Mouse (Mus musculus): ENCODE data around the gene Cdc42ep4. TPM values are rescaled to one million over a fixed set of nuclear protein-coding genes. Genes with fewer than 3 reads are reported as not detected.

Gene Cdc42ep4
- polyA plus RNA-seq, 1 experiment from 2014 or later = 119 TPM

DNA sequence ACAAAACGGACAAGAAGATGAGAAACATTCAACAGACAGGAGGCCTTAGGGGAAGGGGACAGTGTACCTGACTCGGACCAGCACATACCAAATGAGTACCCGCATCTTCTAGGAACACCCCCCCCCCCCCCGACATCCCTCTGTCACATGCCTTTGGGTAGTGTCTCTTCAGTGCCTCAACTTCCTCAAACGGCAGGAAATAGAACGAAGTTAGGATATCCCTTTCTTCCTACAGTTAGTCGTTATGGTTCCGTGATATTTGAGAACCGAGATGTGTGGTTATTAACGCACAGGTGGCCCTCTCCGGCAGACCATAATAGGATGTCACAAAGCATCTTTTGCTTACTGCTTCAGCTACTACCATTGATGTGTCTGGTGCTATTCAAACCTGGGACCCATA is 35.3 kb upstream of the Cdc42ep4 start:
- Histone ChIP-seq H3K36me3 (no peaks in the 10 kb centered on the region), H3K9me3 (no peaks in the 10 kb centered on the region), H3K4me1 (peaks cover 69% of the 10 kb centered on the region), H3K27ac (peak overlapping the region; percentile 99), H3K4me3 (no peak overlapping the region), H3K27me3 (no peaks in the 10 kb centered on the region), H3K9ac (no peak overlapping the region), H3K4me2 (no peak overlapping the region)
- 75% methylated on average over 11 of the region's 11 CpGs for WGBS
- ATAC-seq (ENCODE audit: insufficient number of reproducible peaks, insufficient read depth, low FRiP score, low TSS enrichment, low read depth) = no peak

DNA sequence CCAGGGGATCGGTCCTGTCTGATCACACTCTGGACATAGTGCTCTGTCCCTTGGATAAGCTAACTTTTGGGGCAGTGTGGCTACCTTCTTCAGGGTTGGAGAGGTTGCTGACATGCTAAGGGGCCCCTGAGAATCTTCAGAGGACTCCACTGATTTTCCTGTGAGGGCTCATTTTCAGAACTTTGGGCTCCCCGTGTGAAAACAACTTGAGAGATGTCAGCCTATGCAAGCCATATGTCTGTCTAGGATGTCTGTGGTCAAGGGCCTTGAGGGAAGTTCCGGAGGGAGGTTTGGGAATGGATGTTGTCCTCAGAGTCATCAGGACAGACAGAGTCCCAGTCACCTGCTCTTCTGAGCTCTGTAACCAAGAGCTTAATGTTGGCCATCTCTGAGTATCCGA is 34.7 kb upstream of the Cdc42ep4 start:
- Histone ChIP-seq H3K9ac (peak overlapping the region; percentile 71), H3K36me3 (no peaks in the 10 kb centered on the region), H3K27me3 (no peaks in the 10 kb centered on the region), H3K9me3 (no peaks in the 10 kb centered on the region), H3K4me1 (peaks cover 67% of the 10 kb centered on the region), H3K4me2 (peak overlapping the region; percentile 65), H3K4me3 (peak overlapping the region; percentile 37), H3K27ac (peak overlapping the region; percentile 99)
- WGBS = 48% methylated on average over 4 of the region's 4 CpGs
- ATAC-seq (ENCODE audit: insufficient number of reproducible peaks, insufficient read depth, low FRiP score, low TSS enrichment, low read depth) = no peak

DNA sequence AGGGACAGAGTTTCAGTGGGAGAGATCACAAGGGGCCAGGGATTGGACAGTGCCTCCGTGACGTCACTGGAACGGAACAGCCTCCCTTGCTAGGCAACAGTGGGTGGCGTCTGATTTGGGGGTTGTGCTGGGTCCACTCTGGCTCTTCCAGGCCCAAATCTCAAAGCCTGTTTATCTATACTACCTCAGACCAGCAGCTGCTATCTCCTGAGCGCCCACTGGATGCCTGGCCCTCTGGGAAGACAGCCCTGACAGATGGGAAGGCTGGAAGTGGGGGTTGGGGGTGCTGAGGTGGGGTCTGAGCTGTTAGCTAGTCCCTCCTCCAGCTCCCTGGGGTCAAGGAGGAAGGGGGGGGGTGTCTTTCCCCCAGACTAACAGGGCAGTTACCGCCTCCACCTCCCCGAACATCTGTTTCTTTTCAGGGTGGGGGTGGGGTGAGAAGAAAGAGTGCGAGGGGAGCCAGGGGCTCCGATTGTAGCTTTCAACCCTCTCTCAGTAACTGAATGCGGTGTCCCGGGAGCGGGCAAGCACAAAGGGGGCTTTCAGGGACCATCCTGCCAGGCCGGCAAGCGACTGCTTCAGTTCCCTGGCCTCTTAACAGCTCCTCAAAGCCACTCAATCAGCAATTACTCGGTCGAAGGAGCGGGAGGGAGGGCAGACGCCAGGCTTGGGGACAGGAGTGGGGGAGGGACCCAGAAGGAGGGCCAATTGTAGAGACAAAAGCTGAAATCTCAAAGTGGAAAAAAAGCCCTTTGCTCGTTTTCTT is 33.9 kb upstream of the Cdc42ep4 start:
- Histone ChIP-seq H3K4me3 (peak overlapping the region; percentile 37), H3K4me2 (peak overlapping the region; percentile 65), H3K36me3 (no peaks in the 10 kb centered on the region), H3K27ac (peak overlapping the region; percentile 99), H3K27me3 (no peaks in the 10 kb centered on the region), H3K4me1 (peaks cover 60% of the 10 kb centered on the region), H3K9me3 (no peaks in the 10 kb centered on the region), H3K9ac (peak overlapping the region; percentile 71)
- ATAC-seq (ENCODE audit: insufficient number of reproducible peaks, insufficient read depth, low FRiP score, low TSS enrichment, low read depth) = peak; percentile 86
- 1% methylated on average over 19 of the region's 19 CpGs for WGBS

DNA sequence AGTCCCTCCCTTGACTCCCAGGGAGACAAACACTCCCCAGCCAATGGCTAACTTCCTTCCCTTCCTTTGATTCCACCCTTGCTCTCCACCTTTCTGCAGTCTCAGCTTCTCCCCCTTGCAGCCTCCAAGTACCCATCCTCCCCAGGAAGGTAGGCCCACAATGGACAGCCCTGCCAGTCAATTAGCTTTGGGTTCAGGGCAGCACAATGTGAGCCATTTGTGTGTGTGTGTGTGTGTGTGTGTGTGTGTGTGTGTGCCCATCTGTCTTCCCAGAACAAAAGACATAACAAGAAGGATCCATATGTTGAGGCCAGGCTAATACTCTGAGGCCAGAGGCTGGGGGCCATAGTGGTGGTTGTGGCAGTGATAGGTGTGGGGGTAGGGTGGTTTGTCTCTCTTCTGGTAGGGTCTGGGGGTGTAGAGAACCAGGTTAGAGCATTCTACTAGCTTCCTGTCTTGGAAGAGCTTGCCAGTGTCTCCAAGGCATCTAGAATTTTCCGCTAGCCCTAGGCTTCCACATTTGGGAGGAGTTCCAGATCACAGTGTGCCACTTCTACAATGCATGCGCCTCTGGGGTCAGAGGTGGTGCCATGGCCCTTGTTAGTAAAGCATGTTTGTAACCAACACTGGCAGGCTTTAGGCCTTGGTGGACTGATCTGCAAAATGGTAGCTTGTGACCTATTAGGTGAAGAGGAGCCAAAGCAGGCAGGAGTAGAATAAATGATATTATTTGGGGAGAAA is 33.1 kb upstream of the Cdc42ep4 start:
- ATAC-seq (ENCODE audit: insufficient number of reproducible peaks, insufficient read depth, low FRiP score, low TSS enrichment, low read depth) = no peak
- peaks cover 67% of the 10 kb centered on the region for H3K4me1 ChIP-seq

DNA sequence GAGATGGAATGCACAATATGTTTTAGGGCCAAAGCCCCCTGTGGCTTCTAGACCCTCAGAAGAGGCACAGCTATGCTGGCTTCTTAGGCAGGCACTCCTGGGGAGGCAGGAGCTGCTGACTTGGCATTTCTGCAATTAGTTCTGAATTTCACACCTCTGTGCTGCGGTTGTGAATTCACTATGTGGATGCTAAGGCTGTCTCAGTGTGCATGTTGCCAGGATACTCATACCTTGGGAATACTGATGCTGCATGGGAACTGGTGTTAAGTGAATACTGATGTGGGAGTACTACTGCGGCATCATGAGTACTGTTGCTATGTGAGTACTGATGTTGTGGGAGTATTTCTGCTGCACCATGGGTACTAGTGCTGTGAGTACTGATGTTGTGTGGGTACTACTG is 30.8 kb upstream of the Cdc42ep4 start:
- H3K36me3 ChIP-seq = no peaks in the 10 kb centered on the region
- no peaks in the 10 kb centered on the region for H3K9me3 ChIP-seq
- H3K4me1 ChIP-seq = peaks cover 69% of the 10 kb centered on the region
- ATAC-seq (ENCODE audit: insufficient number of reproducible peaks, insufficient read depth, low FRiP score, low TSS enrichment, low read depth) = no peak
- peak overlapping the region; percentile 81 for H3K27ac ChIP-seq
- no peak overlapping the region for H3K4me3 ChIP-seq
- no peak overlapping the region for H3K9ac ChIP-seq
- no peak overlapping the region for H3K4me2 ChIP-seq
- no peaks in the 10 kb centered on the region for H3K27me3 ChIP-seq
- WGBS = 84% methylated on average over 2 of the region's 2 CpGs

More for the DNA sequence above, 33.1 kb upstream of the Cdc42ep4 start:
- no peaks in the 10 kb centered on the region for H3K36me3 ChIP-seq
- no peak overlapping the region; the same call in 1 of the 2 replicates for H3K9ac ChIP-seq
- peak overlapping the region; percentile 65 for H3K4me2 ChIP-seq
- no peaks in the 10 kb centered on the region for H3K9me3 ChIP-seq
- H3K27me3 ChIP-seq = no peaks in the 10 kb centered on the region
- peak overlapping the region; percentile 99 for H3K27ac ChIP-seq
- WGBS = 44% methylated on average over 2 of the region's 2 CpGs
- 0 out of 2 replicates have a peak overlapping the region, but pooled peaks have one; percentile 37 for H3K4me3 ChIP-seq

DNA sequence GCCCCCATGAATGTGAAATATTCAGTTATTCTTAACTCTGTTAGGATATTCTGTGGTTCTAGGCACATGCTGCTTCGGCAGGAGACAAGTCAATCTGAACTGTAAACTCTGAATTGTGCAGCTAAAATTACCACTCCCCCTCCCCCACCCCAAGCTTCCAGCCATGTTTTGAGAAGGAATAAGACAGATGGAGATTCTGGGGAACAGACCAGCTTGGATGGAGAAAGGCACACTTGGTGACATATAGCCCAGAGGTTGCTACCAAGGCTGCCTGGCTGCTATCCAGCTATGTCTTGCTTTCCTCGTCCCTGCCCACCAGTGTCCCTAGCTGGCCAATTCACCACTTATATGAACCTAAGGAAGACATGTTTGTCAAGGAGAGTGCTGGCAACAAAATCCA is 30.3 kb upstream of the Cdc42ep4 start:
- H3K4me1 ChIP-seq = peaks cover 69% of the 10 kb centered on the region
- no peak for ATAC-seq (ENCODE audit: insufficient number of reproducible peaks, insufficient read depth, low FRiP score, low TSS enrichment, low read depth)
- H3K4me3 ChIP-seq = no peak overlapping the region
- no peak overlapping the region for H3K4me2 ChIP-seq
- no peaks in the 10 kb centered on the region for H3K36me3 ChIP-seq
- H3K27me3 ChIP-seq = no peaks in the 10 kb centered on the region
- H3K9me3 ChIP-seq = no peaks in the 10 kb centered on the region
- no peak overlapping the region; the same call in 1 of the 2 replicates for H3K9ac ChIP-seq
- 25% methylated on average over 2 of the region's 2 CpGs for WGBS
- peak overlapping the region; percentile 81 for H3K27ac ChIP-seq

DNA sequence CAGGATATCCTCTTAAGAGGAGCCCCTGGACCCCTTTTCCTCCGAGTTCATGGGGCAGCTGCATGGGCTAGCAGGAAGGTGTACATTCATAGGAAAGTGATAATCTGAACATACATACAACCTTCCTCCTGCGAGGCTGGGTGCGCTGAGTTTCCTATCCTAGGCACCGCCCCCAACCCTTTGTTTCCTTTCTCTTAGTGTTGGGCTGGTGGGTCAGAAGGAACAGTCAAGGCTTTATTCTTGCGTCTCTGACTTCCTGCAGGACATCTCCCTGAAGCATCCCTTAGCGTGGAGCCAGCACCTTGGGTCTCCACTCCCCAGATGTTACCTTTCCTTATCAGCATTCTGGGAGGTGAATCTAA is 28.0 kb upstream of the Cdc42ep4 start:
- no peak for ATAC-seq (ENCODE audit: insufficient number of reproducible peaks, insufficient read depth, low FRiP score, low TSS enrichment, low read depth)
- 17% methylated on average over 6 of the region's 6 CpGs for WGBS
- H3K9me3 ChIP-seq = no peaks in the 10 kb centered on the region
- no peaks in the 10 kb centered on the region for H3K36me3 ChIP-seq
- no peak overlapping the region for H3K4me3 ChIP-seq
- H3K27ac ChIP-seq = no peak overlapping the region
- H3K27me3 ChIP-seq = no peaks in the 10 kb centered on the region
- 0 out of 2 replicates have a peak overlapping the region, but pooled peaks have one; percentile 2 for H3K4me2 ChIP-seq
- no peak overlapping the region for H3K9ac ChIP-seq
- H3K4me1 ChIP-seq = peaks cover 49% of the 10 kb centered on the region

DNA sequence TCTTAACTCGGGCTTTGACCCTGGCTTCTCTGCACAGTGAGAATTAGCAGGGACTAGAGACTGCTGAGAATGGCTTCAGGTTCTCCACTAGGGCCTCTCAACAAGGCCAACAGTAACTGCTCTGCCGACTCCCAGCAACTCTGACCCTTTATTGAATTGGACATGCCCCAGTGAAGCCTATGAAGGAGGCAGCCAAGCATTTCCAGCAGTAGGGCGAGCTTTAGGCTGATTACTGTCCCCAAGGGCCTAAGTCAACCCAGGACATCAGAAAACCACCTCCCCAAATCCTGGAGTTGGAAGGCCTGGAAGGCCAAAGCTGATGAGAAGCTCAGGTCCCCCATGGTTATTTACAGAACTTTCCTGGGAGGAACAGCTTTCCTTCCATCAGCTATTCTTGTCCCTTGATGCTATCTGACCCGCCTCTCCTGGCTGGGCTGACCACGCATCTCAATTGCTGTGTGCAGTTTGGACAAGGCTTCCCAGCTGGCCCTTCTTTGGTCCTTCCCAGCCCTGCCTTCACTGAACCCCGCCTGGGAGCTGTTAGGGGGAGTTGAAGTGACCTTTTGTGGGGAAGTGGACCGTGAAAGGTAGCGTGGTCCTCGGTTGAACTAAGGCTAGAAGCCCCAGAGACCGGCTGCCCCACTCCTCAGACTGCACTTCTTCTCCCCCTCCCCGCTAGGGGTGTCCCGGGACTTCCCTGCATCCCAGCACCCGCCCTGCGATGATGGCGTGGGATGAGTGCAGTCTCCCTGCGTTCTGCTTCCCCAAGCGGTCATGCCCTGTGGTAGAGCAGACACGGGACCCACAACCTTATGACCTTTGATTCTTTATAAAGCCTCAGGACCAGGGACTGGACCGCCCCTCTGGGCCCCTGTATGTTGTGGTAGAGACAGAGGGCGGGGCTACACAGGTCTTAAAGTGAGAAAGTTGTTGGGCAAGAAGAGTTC is 27.3 kb upstream of the Cdc42ep4 start:
- no peak for ATAC-seq (ENCODE audit: insufficient number of reproducible peaks, insufficient read depth, low FRiP score, low TSS enrichment, low read depth)
- WGBS = 26% methylated on average over 20 of the region's 20 CpGs
- H3K36me3 ChIP-seq = no peaks in the 10 kb centered on the region
- no peak overlapping the region for H3K27ac ChIP-seq
- H3K4me2 ChIP-seq = 0 out of 2 replicates have a peak overlapping the region, but pooled peaks have one; percentile 2
- peaks cover 45% of the 10 kb centered on the region for H3K4me1 ChIP-seq
- H3K27me3 ChIP-seq = no peaks in the 10 kb centered on the region
- H3K4me3 ChIP-seq = no peak overlapping the region
- no peaks in the 10 kb centered on the region for H3K9me3 ChIP-seq
- no peak overlapping the region for H3K9ac ChIP-seq

DNA sequence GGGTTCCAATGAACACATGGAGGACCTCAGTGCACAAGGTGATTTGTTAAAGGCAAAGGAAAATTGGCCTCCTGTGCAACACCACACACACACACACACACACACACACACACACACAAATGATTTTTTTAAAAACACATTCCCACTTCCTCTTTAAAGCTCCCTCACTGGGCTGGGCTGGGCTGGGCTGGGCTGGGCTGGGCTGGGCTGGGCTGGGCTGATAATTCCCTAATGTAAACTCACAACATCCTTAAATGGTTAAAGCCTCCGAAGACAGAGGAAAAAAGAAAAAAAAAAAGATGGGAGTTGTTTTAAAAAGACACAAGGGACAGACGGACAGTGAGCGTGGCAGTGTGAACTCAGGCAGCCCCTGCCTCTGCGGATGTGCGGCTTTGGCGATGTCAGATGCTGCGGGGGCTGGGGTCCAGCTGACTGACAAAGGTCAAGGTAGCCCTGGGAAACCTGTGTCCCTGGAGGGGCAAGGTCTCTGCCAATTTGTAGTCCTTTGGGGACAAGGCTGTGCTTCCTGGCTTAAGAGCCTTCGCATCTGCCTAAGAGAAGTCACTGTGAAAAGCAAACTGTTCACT is 26.3 kb upstream of the Cdc42ep4 start:
- Histone ChIP-seq H3K27me3 (no peaks in the 10 kb centered on the region), H3K4me3 (no peak overlapping the region), H3K4me1 (peaks cover 45% of the 10 kb centered on the region), H3K9ac (no peak overlapping the region), H3K9me3 (no peaks in the 10 kb centered on the region), H3K4me2 (no peak overlapping the region), H3K36me3 (no peaks in the 10 kb centered on the region), H3K27ac (0 out of 2 replicates have a peak overlapping the region, but pooled peaks have one; percentile 24)
- WGBS = 64% methylated on average over 8 of the region's 8 CpGs
- ATAC-seq (ENCODE audit: insufficient number of reproducible peaks, insufficient read depth, low FRiP score, low TSS enrichment, low read depth) = no peak

DNA sequence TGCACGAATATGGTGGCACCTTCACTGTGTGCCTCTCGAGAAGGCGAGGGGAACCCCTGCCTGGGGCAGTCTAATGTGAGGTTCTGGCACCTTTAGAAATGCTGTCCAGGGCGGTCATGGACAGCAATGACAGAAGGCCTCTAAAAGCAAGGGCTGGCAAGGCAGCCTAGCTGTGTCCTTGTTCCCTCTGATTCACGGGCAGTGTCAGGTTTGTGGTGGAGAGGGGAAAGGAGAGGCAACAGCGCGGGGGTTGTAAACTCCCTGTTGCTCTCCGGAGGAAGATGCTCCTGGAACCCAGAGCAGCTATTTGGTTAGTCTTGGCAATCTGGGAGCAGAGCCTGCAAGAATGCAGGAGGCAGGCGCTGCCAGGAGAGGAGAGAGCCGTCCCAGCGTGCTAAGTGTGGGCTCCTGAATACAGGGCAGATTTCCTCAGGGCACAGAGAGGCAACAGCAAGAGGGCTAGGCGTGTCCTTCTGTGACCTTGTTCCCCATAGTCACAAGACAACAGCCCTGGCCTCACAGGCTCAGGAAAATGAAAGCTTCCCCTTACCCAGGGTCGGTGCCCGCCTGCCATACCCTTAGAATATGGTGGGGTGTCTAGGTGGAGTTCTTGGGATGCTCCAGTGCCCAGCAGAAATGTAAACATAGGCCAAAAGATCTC is 25.3 kb upstream of the Cdc42ep4 start:
- H3K4me3 ChIP-seq = no peak overlapping the region
- no peak overlapping the region for H3K9ac ChIP-seq
- peak overlapping the region; percentile 24; the same call in 1 of the 2 replicates for H3K27ac ChIP-seq
- H3K4me1 ChIP-seq = peaks cover 39% of the 10 kb centered on the region
- H3K4me2 ChIP-seq = no peak overlapping the region
- ATAC-seq (ENCODE audit: insufficient number of reproducible peaks, insufficient read depth, low FRiP score, low TSS enrichment, low read depth) = no peak
- no peaks in the 10 kb centered on the region for H3K36me3 ChIP-seq
- 59% methylated on average over 14 of the region's 14 CpGs for WGBS
- no peaks in the 10 kb centered on the region for H3K9me3 ChIP-seq
- no peaks in the 10 kb centered on the region for H3K27me3 ChIP-seq
